Mouse (Mus musculus) skeletal muscle tissue, adult 2 months (tissue): ENCODE measurements around the gene Zbtb38.

Experiments
- DNase-seq: peaks from one replicate; pipeline ENCODE4 v3.0.0-alpha.2; 2012; ENCODE audit warnings: low read depth, low spot score

Zbtb38 gene

DNA sequence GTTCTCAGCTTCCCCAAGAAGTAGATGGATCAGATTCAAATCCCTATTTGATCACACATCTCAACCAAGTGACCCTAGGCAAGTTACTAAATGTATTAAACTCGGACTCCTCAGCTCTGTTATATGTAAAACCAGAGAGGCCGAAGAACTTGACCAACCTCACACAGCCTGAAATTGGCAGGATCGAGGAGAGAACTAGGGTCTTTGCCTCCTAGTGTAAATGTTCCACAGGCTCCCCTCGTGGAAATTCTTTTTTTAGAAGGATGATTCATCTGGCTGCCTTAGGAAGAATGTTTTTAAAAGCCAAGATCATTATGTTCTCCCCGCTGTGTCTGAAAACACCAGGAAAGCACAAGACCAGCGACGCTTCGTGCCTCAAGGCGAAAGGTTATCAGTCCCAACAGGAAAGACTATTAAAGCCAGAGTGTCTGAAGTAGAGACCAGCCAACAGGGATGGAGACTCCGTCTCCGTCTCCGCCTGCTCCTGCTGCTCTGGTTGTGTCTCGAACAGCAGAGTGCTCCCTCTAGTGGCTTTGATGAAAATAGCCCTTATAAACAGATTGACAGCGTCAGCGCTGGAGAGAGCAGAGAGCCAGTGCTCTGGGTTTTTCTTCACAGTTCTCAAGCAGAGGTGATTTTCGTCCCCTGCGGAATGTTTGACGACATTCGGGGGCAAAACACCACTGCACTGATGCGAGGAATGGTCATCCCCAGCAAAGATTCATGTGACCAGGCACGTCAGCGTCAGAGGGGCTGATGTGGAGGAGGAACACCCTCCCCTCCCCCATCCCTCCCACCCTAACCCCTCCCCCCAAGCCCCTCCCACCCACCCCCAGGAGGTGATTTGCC lies 6.3 kb upstream of the Zbtb38 start:
- DNase-seq, result peak; percentile 88

DNA sequence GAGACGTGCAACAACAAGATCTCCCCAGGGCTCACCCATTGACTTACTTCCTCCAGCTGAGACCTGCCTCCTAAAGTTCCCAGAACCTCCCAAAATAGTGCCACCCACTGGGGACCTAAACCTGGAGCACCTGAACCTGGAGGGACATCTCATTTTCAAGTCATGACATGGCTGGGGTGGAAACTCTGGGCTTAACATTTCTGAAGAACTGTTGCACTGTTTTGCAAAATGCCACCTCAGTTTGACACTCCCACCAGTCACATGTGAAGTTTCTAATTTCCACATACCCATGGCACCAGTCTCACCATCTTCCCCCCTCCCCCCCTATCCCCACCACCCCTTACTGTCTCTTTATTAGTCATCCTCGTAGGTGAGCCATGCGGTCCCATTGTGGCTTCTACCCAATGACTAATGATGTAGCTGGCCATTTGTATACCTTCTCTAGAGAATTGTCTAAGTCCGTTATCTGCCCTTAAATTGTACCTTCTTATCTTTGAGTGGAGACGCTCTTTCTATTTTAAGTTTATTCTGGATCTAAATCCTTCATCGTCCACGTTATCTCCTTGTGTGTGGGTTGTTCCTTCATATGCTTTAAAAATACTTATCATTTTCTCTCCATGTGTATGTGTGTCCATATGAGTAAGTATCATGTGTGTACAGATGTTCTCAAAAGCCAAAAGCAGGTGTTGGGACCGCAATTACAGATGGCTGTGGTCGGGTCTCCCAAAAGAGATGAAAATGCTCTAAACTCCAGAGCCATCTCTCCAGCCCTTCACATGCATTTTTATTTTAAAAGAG lies 4.2 kb upstream of the Zbtb38 start:
- no peak for DNase-seq

- no peak for DNase-seq
Observed at GRCm38 (mm10) chr9:96755761-96756160, 3.1 kb upstream of the Zbtb38 start.

GRCm38 (mm10) chr9:96754625-96754969 lies 2.0 kb upstream of the Zbtb38 start:
- no peak for DNase-seq

DNA sequence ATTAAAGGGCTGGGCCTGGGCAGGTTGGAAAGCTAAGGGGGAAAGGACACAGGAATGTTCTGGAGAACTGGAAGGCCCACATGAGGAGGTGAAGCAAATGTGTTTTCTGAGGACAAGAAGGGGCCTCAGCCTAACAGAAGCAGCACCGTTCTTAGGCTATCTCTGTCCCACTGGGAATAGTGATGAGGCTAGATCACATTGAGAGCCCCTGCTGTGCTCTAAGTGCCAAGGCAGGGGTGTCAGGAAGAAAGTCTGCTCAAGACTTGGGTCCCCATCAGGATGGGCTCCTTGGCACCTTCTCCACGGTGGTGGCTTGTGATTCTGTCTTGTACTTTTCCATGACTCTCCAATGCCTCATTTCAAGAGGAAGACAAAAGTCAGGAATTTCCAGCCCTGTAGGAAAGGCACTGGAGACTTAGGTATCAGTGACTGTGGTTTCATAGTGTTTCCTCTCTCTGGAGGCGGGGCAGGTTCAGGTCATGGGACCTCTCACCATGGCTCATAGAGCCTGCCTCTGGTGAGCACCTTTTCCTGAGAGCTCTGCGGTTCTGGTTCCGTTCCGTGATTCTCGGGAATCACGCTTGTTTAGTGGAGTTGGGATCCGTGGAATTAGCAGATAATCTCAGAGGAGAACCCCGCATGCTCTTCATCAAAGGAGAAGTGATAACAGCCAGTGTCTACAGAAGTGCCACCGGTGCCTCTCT lies 1.4 kb upstream of the Zbtb38 start:
- DNase-seq, result no peak

GRCm38 (mm10) chr9:96753392-96753791 lies 761 bp upstream of the Zbtb38 start:
- DNase-seq, result no peak

DNA sequence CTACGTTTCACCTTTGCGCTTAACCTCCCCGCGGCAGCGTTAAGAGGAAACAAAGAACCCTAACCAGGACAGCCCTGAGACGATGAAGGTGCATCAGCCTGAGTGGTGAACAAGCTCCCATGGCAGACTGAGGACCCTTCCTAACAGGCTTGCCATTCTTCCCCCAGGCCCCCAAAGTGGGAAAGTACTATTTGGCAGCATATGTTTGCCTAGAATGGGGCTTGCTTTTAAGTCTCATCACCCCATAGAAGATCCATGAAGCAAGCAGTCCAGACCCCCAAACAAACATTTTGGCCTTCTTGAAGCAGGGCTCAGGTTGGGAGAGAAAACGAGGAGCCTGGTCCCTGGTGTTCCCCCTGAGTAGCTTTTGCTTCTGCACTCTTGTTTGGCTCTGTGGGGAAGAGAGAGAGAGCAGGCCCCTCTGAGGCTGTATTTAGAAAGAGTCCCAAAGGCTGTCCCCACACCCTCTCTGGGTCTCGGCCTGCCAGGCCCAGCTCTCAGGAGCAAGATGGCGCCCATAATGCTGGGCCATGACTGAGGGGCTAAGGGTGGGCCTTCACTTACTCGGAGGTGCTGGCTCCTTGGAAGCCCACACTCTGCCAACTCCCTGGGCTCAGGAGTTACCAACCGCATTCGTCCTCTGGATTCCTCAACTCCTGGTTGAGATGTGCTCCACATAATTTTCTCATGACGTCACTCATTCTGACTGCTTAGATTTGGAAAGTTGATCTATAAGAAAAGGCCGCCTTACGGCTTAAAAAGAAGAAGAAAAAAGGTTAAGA lies 619 bp downstream of the Zbtb38 start:
- no peak for DNase-seq

DNA sequence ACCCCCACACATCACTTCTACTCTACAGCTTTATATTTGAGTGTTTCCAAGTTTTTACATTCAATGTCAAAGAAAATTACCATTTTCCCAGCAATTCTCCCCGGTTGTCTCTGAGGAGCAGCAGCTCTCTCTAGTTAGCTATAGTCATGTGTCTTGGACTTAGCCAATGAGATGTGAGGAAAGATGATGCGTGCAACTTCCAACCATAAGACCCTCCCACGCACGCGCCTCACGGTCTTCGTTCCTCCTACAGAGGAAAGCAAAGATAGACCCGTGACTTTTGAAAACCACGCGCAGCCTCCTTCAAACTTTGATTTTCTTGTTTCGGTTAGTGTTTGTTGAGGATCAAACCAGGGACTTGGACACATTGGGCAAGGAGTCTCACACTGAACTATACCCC lies 2.0 kb downstream of the Zbtb38 start:
- no peak for DNase-seq

GRCm38 (mm10) chr9:96746527-96746926 lies 6.1 kb downstream of the Zbtb38 start:
- no peak for DNase-seq

- DNase-seq, result no peak
Observed at GRCm38 (mm10) chr9:96744909-96745308, 7.7 kb downstream of the Zbtb38 start.

- no peak for DNase-seq
Observed at GRCm38 (mm10) chr9:96741365-96742085, 11.1 kb downstream of the Zbtb38 start.

- no peak for DNase-seq
Observed at GRCm38 (mm10) chr9:96740712-96741364, 11.8 kb downstream of the Zbtb38 start.

- DNase-seq, result peak; percentile 62
Observed at GRCm38 (mm10) chr9:96739808-96740711, 12.6 kb downstream of the Zbtb38 start.

DNA sequence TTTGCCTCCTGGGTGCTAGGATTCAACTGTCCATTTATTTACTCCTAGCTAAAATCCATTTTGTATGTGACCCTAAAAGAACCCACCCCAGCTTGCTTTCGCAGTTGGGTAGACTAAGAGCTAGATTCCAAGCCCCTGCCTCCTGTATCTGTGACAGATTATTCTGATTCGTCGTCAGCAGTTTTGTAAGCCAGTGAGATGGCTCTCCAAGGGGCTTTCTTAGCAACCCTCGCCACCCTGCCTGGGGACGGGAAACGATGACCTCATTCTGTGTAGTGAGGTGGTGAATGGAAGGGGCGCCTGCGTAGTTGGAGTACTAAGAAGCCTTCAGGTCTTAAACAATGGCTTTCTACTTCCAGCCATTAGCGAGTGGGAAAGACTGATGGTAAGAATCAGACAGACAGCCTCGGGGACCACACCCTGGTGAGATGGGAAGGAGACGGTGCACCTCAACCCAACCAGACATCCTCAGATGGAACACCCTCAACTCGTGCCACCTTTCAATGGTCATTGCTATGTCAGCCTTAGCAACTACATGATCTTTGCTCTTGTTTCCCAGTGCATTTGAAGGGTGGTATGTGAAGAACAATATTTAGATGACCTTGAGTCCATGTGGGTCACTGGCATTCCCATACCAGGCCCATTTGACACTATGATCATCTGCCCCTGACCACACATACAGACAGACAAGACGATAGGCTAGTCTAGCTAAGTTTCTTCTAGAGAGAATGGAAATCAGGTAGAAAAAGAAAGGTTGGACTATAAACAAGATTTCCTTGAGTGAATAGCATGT lies 13.9 kb downstream of the Zbtb38 start:
- no peak for DNase-seq

DNA sequence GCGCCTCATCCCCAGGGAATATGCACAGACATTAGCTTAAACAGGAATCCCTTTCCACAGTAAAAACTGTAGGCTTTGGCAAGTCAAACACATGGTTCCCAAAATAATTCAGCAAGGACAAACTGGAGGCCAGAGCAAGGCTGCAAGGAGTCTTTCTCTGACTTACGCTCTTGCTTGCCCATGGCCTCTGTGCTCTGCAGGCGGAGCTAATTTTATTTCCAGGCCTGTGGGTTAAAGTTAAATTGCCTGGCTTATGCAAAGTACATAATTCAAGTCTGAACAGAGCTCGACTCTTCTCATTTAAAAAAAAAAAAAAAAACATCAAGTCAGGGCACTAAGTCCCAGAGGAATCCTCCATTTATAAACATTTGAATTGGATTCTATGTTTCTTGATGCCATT lies 16.7 kb downstream of the Zbtb38 start:
- no peak for DNase-seq

DNA sequence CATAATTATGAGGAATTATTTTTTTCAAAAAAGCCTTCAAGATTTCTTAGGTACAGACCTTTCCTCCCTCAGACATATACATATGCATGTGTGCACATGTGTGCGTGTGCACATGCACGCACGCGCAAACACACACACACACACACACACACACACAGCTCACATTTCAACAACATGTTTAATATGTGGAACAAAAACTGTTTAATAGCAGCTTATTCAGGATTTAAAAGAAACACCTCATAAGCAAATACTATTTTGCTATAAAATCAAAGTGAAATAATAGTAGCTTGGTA lies 19.3 kb downstream of the Zbtb38 start:
- DNase-seq, result no peak

DNA sequence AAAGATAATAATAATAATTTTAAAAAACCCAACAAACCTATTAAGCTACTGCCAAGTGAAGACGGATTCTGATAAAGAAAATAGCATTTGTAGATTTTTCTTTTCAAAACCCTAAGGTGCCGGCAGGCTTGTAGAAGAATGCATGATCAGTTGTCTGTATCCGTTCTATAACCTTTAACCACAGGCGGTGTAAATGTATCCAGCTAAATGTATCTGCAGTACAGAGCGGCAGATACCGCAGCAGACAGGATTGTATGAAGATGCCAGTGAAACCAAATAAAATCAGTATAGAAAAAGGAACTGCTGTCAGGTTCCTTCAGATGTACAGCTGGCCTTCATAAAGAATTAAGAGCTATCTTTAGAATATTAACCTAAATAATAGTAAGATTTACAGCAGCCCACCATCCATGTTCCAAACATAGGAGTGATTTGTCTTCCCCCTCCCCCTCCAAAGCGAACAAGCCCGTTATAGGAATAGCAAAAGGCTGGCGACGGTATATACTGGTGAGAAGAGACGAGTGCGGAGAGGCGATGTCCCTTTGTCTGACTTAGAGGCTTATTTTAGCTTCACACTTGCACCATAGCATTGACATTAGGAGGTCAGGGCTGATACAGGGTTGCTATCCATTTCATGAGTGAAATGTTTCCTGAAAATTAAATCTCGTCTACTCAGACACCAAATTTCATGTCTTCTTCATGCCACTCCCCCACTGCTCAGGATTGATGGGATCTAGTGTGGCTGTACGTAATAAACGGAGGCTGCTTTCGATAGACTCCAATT lies 19.8 kb downstream of the Zbtb38 start:
- DNase-seq, result no peak

DNA sequence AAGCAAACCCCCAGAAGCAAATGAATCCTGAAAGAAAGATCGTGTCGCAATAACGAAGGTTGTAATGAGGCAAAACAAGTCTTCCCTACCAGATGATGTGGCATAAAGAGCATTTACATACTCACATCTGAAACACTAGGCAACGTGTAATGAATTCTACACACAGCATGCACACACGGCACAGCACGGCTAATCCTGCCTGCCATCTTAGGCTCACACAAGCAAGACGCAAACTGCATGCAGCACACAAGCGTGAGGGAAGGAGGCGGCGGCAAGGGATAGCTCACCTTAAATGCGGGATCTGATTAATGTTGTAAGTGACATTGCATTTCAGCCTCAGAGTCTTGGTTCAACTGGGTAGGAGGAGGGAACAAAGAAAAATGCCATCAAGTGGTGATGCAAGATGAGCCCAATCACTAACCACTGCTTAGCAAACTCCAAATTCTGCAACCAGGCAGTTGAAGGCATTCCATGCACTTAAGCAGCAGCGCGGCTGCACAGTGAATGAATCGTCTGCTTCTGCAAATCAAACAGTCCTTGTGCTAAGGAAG lies 20.6 kb downstream of the Zbtb38 start:
- DNase-seq, result no peak
